Mouse (Mus musculus) cortical plate, adult 2 months (tissue): ENCODE measurements around the gene Olfr224.

Experiments
- CTCF ChIP-seq: fragments of 200-500 bp; IDR thresholded peaks from 2 replicates; pipeline ENCODE4 v1.5.1; 2011; ENCODE audit warnings: mild to moderate bottlenecking, control low read depth, low read length; ENCODE audit not compliant: insufficient read depth; ENCODE audit errors: extremely low read depth
- POLR2A ChIP-seq: fragments of 200-500 bp; IDR thresholded peaks from 2 replicates; pipeline ENCODE4 v1.6.1; 2011; ENCODE audit warnings: mild to moderate bottlenecking, low read length, control low read depth; ENCODE audit not compliant: insufficient read depth; ENCODE audit errors: extremely low read depth

DNA sequence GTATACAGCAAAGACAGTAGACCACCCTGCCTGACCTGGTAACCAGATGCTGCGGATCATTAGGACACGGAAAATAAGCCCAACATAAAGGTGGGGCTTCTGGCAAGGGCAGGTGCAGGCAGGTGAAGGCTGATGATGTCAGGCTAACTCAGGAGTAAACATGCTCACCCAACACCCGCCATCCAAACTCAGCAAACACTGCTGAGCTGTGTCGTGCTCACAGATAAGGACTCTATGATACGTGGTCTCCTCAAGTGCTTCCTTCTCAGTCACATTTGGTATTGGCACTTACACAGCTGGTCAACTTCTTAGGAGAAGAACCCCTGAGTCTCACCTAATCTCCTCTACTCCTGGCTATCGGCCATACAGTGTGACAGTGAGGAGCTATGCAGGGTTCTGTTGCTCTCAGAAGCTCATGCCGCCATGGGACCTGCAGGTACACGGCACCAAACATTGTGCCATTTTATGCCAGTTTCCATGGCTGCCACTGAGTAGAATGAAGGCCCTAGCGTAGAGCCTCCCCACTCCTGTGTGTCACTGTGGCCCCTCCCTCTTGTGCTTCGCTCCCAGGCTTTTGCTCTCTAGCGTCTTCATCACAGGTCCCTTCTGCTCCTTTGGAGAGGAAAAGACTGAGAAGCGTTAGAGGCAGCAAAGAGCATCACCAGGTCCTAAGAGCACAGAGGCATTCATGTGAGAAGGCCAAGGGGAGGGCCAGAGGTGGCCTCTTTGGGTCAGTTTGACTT, 36.0 kb upstream of the Olfr224 start:
- TF ChIP-seq CTCF: no peak
- no peak for TF ChIP-seq POLR2A
